Mouse (Mus musculus): ENCODE results near the gene Ccdc47. TPM values are rescaled to one million over a fixed set of nuclear protein-coding genes. Genes with fewer than 3 reads are reported as not detected.

The Ccdc47 gene
- polyA plus RNA-seq, 1 experiment from 2014 or later: 44.2 TPM

- H3K27me3 ChIP-seq (ENCODE audit: control insufficient read depth, insufficient read depth, low read depth, low read length): no peaks in the 10 kb centered on the region
- peak overlapping the region; percentile 85 for H3K9ac ChIP-seq (ENCODE audit: low read depth, low read length)
- peak overlapping the region; percentile 95 for H3K27ac ChIP-seq (ENCODE audit: low read length)
- H3K4me1 ChIP-seq (ENCODE audit: control insufficient read depth, low read depth, low read length): peaks cover 22% of the 10 kb centered on the region
- peaks cover 3% of the 10 kb centered on the region for H3K36me3 ChIP-seq (ENCODE audit: control insufficient read depth, insufficient read depth)
- peak; percentile 31 for ATAC-seq (ENCODE audit: low read depth)
- H3K9me3 ChIP-seq (replicated peaks; ENCODE audit: control insufficient read depth, low read length): no peaks in the 10 kb centered on the region
- H3K4me3 ChIP-seq (ENCODE audit: low read depth, low read length): peak overlapping the region; percentile 81
- WGBS (ENCODE audit: insufficient replicate concordance): 3% methylated on average over 19 of the region's 19 CpGs
- peak overlapping the region; percentile 90 for H3K4me2 ChIP-seq (ENCODE audit: low read depth, low read length)
Observed at GRCm38 (mm10) chr11:106192657-106193370, 23.3 kb downstream of the Ccdc47 start.

- H3K4me2 ChIP-seq (ENCODE audit: low read depth, low read length): peak overlapping the region; percentile 90
- ATAC-seq (ENCODE audit: low read depth): no peak
- H3K27ac ChIP-seq (ENCODE audit: low read length): peak overlapping the region; percentile 95
- H3K4me3 ChIP-seq (ENCODE audit: low read depth, low read length): peak overlapping the region; percentile 81
- H3K4me1 ChIP-seq (ENCODE audit: control insufficient read depth, low read depth, low read length): peaks cover 22% of the 10 kb centered on the region
- no peaks in the 10 kb centered on the region; the same call in 1 of the 2 replicates for H3K36me3 ChIP-seq (ENCODE audit: control insufficient read depth, insufficient read depth)
- no peaks in the 10 kb centered on the region for H3K27me3 ChIP-seq (ENCODE audit: control insufficient read depth, insufficient read depth, low read depth, low read length)
- no peaks in the 10 kb centered on the region for H3K9me3 ChIP-seq (replicated peaks; ENCODE audit: control insufficient read depth, low read length)
- H3K9ac ChIP-seq (ENCODE audit: low read depth, low read length): peak overlapping the region; percentile 85
- WGBS (ENCODE audit: insufficient replicate concordance): 29% methylated on average over 5 of the region's 5 CpGs
Observed at GRCm38 (mm10) chr11:106192241-106192640, 23.9 kb downstream of the Ccdc47 start.

GRCm38 (mm10) chr11:106191716-106192115, 24.4 kb downstream of the Ccdc47 start:
- H3K27me3 ChIP-seq (ENCODE audit: control insufficient read depth, insufficient read depth, low read depth, low read length): no peaks in the 10 kb centered on the region
- no peaks in the 10 kb centered on the region for H3K36me3 ChIP-seq (ENCODE audit: control insufficient read depth, insufficient read depth)
- H3K4me1 ChIP-seq (ENCODE audit: control insufficient read depth, low read depth, low read length): peaks cover 22% of the 10 kb centered on the region
- H3K4me2 ChIP-seq (ENCODE audit: low read depth, low read length): peak overlapping the region; percentile 90; the same call in 1 of the 2 replicates
- no peak for ATAC-seq (ENCODE audit: low read depth)
- 82% methylated on average over 3 of the region's 3 CpGs for WGBS (ENCODE audit: insufficient replicate concordance)
- H3K9ac ChIP-seq (ENCODE audit: low read depth, low read length): no peak overlapping the region; the same call in 1 of the 2 replicates
- H3K27ac ChIP-seq (ENCODE audit: low read length): peak overlapping the region; percentile 95; the same call in 1 of the 2 replicates
- H3K9me3 ChIP-seq (replicated peaks; ENCODE audit: control insufficient read depth, low read length): no peaks in the 10 kb centered on the region
- H3K4me3 ChIP-seq (ENCODE audit: low read depth, low read length): no peak overlapping the region

- Histone ChIP-seq H3K9me3 (replicated peaks; ENCODE audit: control insufficient read depth, low read length) (no peaks in the 10 kb centered on the region), H3K27ac (ENCODE audit: low read length) (no peak overlapping the region), H3K27me3 (ENCODE audit: control insufficient read depth, insufficient read depth, low read depth, low read length) (no peaks in the 10 kb centered on the region), H3K36me3 (ENCODE audit: control insufficient read depth, insufficient read depth) (no peaks in the 10 kb centered on the region), H3K4me2 (ENCODE audit: low read depth, low read length) (no peak overlapping the region), H3K4me3 (ENCODE audit: low read depth, low read length) (no peak overlapping the region), H3K9ac (ENCODE audit: low read depth, low read length) (no peak overlapping the region), H3K4me1 (ENCODE audit: control insufficient read depth, low read depth, low read length) (peaks cover 6% of the 10 kb centered on the region)
- 81% methylated on average over 4 of the region's 4 CpGs for WGBS (ENCODE audit: insufficient replicate concordance)
- no peak for ATAC-seq (ENCODE audit: low read depth)
Observed at GRCm38 (mm10) chr11:106187326-106187725, 28.8 kb downstream of the Ccdc47 start.

GRCm38 (mm10) chr11:106180449-106180801, 35.7 kb downstream of the Ccdc47 start:
- no peak for ATAC-seq (ENCODE audit: low read depth)

GRCm38 (mm10) chr11:106179711-106180448, 36.3 kb downstream of the Ccdc47 start:
- no peak overlapping the region for H3K4me3 ChIP-seq (ENCODE audit: low read depth, low read length)
- no peak overlapping the region for H3K4me2 ChIP-seq (ENCODE audit: low read depth, low read length)
- H3K36me3 ChIP-seq (ENCODE audit: control insufficient read depth, insufficient read depth): no peaks in the 10 kb centered on the region
- H3K4me1 ChIP-seq (ENCODE audit: control insufficient read depth, low read depth, low read length): peaks cover 25% of the 10 kb centered on the region
- no peak for ATAC-seq (ENCODE audit: low read depth)
- 66% methylated on average over 7 of the region's 7 CpGs for WGBS (ENCODE audit: insufficient replicate concordance)
- H3K9ac ChIP-seq (ENCODE audit: low read depth, low read length): no peak overlapping the region
- H3K9me3 ChIP-seq (replicated peaks; ENCODE audit: control insufficient read depth, low read length): no peaks in the 10 kb centered on the region
- no peaks in the 10 kb centered on the region for H3K27me3 ChIP-seq (ENCODE audit: control insufficient read depth, insufficient read depth, low read depth, low read length)
- H3K27ac ChIP-seq (ENCODE audit: low read length): no peak overlapping the region

More at GRCm38 (mm10) chr11:106180449-106180801, 35.7 kb downstream of the Ccdc47 start:
- H3K27me3 ChIP-seq (ENCODE audit: control insufficient read depth, insufficient read depth, low read depth, low read length): no peaks in the 10 kb centered on the region
- peaks cover 23% of the 10 kb centered on the region for H3K4me1 ChIP-seq (ENCODE audit: control insufficient read depth, low read depth, low read length)
- H3K9ac ChIP-seq (ENCODE audit: low read depth, low read length): no peak overlapping the region
- no peak overlapping the region for H3K27ac ChIP-seq (ENCODE audit: low read length)
- no peak overlapping the region for H3K4me2 ChIP-seq (ENCODE audit: low read depth, low read length)
- no peaks in the 10 kb centered on the region for H3K36me3 ChIP-seq (ENCODE audit: control insufficient read depth, insufficient read depth)
- no peak overlapping the region for H3K4me3 ChIP-seq (ENCODE audit: low read depth, low read length)
- H3K9me3 ChIP-seq (replicated peaks; ENCODE audit: control insufficient read depth, low read length): no peaks in the 10 kb centered on the region
- WGBS (ENCODE audit: insufficient replicate concordance): 75% methylated on average over 2 of the region's 2 CpGs

GRCm38 (mm10) chr11:106178036-106178782, 37.9 kb downstream of the Ccdc47 start:
- Histone ChIP-seq H3K4me1 (ENCODE audit: control insufficient read depth, low read depth, low read length) (peaks cover 25% of the 10 kb centered on the region), H3K9me3 (replicated peaks; ENCODE audit: control insufficient read depth, low read length) (no peaks in the 10 kb centered on the region), H3K27ac (ENCODE audit: low read length) (peak overlapping the region; percentile 42; the same call in 1 of the 2 replicates), H3K9ac (ENCODE audit: low read depth, low read length) (no peak overlapping the region), H3K4me3 (ENCODE audit: low read depth, low read length) (no peak overlapping the region), H3K27me3 (ENCODE audit: control insufficient read depth, insufficient read depth, low read depth, low read length) (no peaks in the 10 kb centered on the region), H3K36me3 (ENCODE audit: control insufficient read depth, insufficient read depth) (no peaks in the 10 kb centered on the region), H3K4me2 (ENCODE audit: low read depth, low read length) (peak overlapping the region; percentile 34)
- ATAC-seq (ENCODE audit: low read depth): peak; percentile 94
- WGBS (ENCODE audit: insufficient replicate concordance): 48% methylated on average over 5 of the region's 5 CpGs

GRCm38 (mm10) chr11:106176372-106176771, 39.8 kb downstream of the Ccdc47 start:
- H3K4me2 ChIP-seq (ENCODE audit: low read depth, low read length): no peak overlapping the region
- H3K9ac ChIP-seq (ENCODE audit: low read depth, low read length): no peak overlapping the region
- no peaks in the 10 kb centered on the region for H3K9me3 ChIP-seq (replicated peaks; ENCODE audit: control insufficient read depth, low read length)
- no peaks in the 10 kb centered on the region for H3K27me3 ChIP-seq (ENCODE audit: control insufficient read depth, insufficient read depth, low read depth, low read length)
- no peak overlapping the region for H3K27ac ChIP-seq (ENCODE audit: low read length)
- H3K36me3 ChIP-seq (ENCODE audit: control insufficient read depth, insufficient read depth): no peaks in the 10 kb centered on the region
- no peak for ATAC-seq (ENCODE audit: low read depth)
- peaks cover 25% of the 10 kb centered on the region for H3K4me1 ChIP-seq (ENCODE audit: control insufficient read depth, low read depth, low read length)
- no peak overlapping the region for H3K4me3 ChIP-seq (ENCODE audit: low read depth, low read length)
- WGBS (ENCODE audit: insufficient replicate concordance): 49% methylated on average over 5 of the region's 5 CpGs
